Mouse (Mus musculus) erythroblast, embryonic 14.5 days (primary cell): Measurements from ENCODE around the gene Itsn1.

Experiments
- GATA1 ChIP-seq: IDR thresholded peaks from 2 replicates; pipeline ENCODE4 v1.6.1; 2012; ENCODE audit warnings: low read length, inconsistent platforms, mixed read lengths
- TAL1 ChIP-seq: IDR thresholded peaks from 3 replicates; pipeline ENCODE4 v1.6.1; 2012; ENCODE audit warnings: low read length, inconsistent platforms, mixed read lengths

DNA sequence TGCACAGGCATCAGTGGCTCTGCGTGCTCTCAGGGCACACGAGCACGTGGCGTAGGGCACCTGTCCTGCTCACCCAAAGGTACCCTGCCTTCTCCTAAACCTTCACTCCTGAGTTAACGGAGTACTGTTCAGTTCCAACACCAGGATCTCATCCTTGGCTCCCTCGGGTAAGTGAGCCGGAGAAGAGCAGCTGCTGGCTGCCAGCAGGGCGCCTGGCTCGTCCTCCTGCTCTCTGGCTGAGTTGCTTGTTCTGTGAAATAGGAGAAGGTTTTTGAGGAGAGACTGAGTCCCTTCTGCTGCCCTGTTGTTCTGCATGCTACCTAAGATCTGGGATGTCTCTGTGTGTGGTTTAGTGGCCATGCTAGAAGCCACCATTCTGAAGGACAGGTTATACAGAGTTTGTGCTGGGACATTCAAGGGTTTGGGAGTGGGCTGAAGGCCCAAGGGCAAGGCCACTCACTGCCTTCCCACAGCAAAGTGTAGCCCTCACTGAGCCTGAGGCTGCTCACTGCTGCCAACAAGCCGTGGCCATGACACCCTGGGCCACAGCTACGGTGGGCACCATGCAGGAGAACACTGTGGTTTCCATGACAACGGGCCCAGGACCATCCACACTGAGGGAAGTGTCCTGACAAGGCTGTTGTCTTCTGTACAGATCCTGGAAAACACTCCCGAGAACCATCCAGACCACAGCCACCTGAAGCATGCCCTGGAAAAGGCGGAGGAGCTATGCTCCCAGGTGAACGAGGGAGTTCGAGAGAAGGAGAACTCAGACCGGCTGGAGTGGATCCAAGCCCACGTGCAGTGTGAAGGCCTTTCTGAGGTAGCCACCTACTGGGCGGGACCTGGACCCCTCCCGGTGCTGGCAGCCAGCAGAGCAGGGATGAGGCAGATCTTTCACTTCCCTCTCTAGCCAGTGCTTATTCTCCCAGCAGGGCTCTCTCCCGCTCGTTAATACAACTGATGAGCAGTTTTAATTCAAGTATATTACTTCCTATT, 170.1 kb downstream of the Itsn1 start:
- no peak for TF ChIP-seq GATA1
- no peak for TF ChIP-seq TAL1
